Mouse (Mus musculus) ES-Bruce4 (cell line): ENCODE measurements around the gene Tldc1. TPM values are rescaled to one million over a fixed set of nuclear protein-coding genes. Genes with fewer than 3 reads are reported as not detected.

Source experiments
- H3K27ac ChIP-seq: 2 replicates; pipeline ENCODE4 v1.5.1; 2012; ENCODE audit warnings: low read length, inconsistent platforms; ENCODE audit not compliant: insufficient read depth
- H3K27me3 ChIP-seq: 2 replicates; pipeline ENCODE4 v1.6.1; 2012; ENCODE audit warnings: mild to moderate bottlenecking, low read length, inconsistent platforms; ENCODE audit not compliant: control insufficient read depth, poor library complexity, insufficient read depth, severe bottlenecking
- H3K36me3 ChIP-seq: 2 replicates; pipeline ENCODE4 v1.6.1; 2012; ENCODE audit warnings: inconsistent platforms, mild to moderate bottlenecking, low read length, moderate library complexity; ENCODE audit not compliant: control insufficient read depth, poor library complexity, insufficient read depth, severe bottlenecking
- H3K4me1 ChIP-seq: one replicate; pipeline ENCODE4 v1.8.1; 2011; ENCODE audit warnings: low read length; ENCODE audit not compliant: control insufficient read depth, insufficient read depth
- H3K4me3 ChIP-seq: 2 replicates; pipeline ENCODE4 v1.5.1; 2011; ENCODE audit warnings: low read depth, mild to moderate bottlenecking, low read length
- H3K9ac ChIP-seq: 2 replicates; pipeline ENCODE4 v1.6.1; 2012; ENCODE audit warnings: low read depth, mild to moderate bottlenecking, inconsistent platforms; ENCODE audit not compliant: poor library complexity, severe bottlenecking
- H3K9me3 ChIP-seq: replicated peaks from 2 replicates; pipeline ENCODE4 v1.6.1; 2012; ENCODE audit warnings: mild to moderate bottlenecking, low read length, inconsistent platforms; ENCODE audit not compliant: control insufficient read depth, poor library complexity, insufficient read depth, severe bottlenecking
- CTCF ChIP-seq: IDR thresholded peaks from one replicate; pipeline ENCODE4 v1.8.1; 2011; ENCODE audit warnings: low read depth, low read length
- EP300 ChIP-seq: IDR thresholded peaks from 2 replicates; pipeline ENCODE4 v1.6.1; 2011; ENCODE audit warnings: low read depth, low read length; ENCODE audit not compliant: insufficient read depth
- POLR2A ChIP-seq: IDR thresholded peaks from one replicate; pipeline ENCODE4 v1.8.1; 2011; ENCODE audit warnings: low read length; ENCODE audit not compliant: insufficient read depth
- polyA plus RNA-seq: library from polyadenylated mRNA; stranded (reverse); fragments of >200 nt; gene quantifications from 2 replicates; pipeline ENCODE4 v1.2.4, GENCODE M21; 2011; ENCODE audit warnings: low read depth; ENCODE audit not compliant: missing spikeins, insufficient read depth, insufficient read length

The Tldc1 gene
- polyA plus RNA-seq, 1 experiment, result 15.5 TPM

GRCm38 (mm10) chr8:119716730-119717299 lies 61.4 kb downstream of the Tldc1 start:
- no peak overlapping the region for H3K4me3 ChIP-seq
- H3K4me1 ChIP-seq, result no peaks in the 10 kb centered on the region
- TF ChIP-seq CTCF (no peak), POLR2A (no peak), EP300 (no peak)
- H3K27ac ChIP-seq, result no peak overlapping the region
- no peaks in the 10 kb centered on the region for H3K9me3 ChIP-seq
- H3K27me3 ChIP-seq, result no peaks in the 10 kb centered on the region
- no peaks in the 10 kb centered on the region for H3K36me3 ChIP-seq
- no peak overlapping the region for H3K9ac ChIP-seq

- Histone ChIP-seq H3K9ac (no peak overlapping the region), H3K4me3 (no peak overlapping the region), H3K4me1 (no peaks in the 10 kb centered on the region), H3K27ac (no peak overlapping the region), H3K9me3 (no peaks in the 10 kb centered on the region), H3K36me3 (no peaks in the 10 kb centered on the region), H3K27me3 (no peaks in the 10 kb centered on the region)
- no peak for TF ChIP-seq EP300
- TF ChIP-seq CTCF, result no peak
- no peak for TF ChIP-seq POLR2A
These were observed 63.0 kb downstream of the Tldc1 start for GRCm38 (mm10) chr8:119715221-119715620.

GRCm38 (mm10) chr8:119713421-119713820 lies 64.8 kb downstream of the Tldc1 start:
- Histone ChIP-seq H3K36me3 (no peaks in the 10 kb centered on the region), H3K9ac (no peak overlapping the region), H3K4me3 (no peak overlapping the region), H3K27ac (no peak overlapping the region), H3K27me3 (no peaks in the 10 kb centered on the region), H3K9me3 (no peaks in the 10 kb centered on the region), H3K4me1 (peaks cover 3% of the 10 kb centered on the region)
- TF ChIP-seq CTCF (no peak), EP300 (no peak), POLR2A (no peak)

- Histone ChIP-seq H3K9ac (no peak overlapping the region), H3K27me3 (no peaks in the 10 kb centered on the region), H3K27ac (no peak overlapping the region), H3K4me1 (peaks cover 3% of the 10 kb centered on the region), H3K9me3 (no peaks in the 10 kb centered on the region), H3K36me3 (no peaks in the 10 kb centered on the region), H3K4me3 (no peak overlapping the region)
- TF ChIP-seq EP300 (no peak), CTCF (no peak), POLR2A (no peak)
These were observed 66.0 kb downstream of the Tldc1 start for GRCm38 (mm10) chr8:119712226-119712625.

Other genes starting within 250 kb of the Tldc1 start
- gene Mbtps1, start 219.7 kb downstream of the Tldc1 start, polyA plus RNA-seq, result 117 and 118 TPM in 2 replicates
- gene Hsdl1, start 203.2 kb downstream of the Tldc1 start, polyA plus RNA-seq, result 19.2 and 20.6 TPM in 2 replicates
- 0.28 TPM in 1 of 2 replicates, not detected in the other for gene Dnaaf1, start 203.2 kb downstream of the Tldc1 start, polyA plus RNA-seq
- gene Taf1c, start 173.2 kb downstream of the Tldc1 start, polyA plus RNA-seq, result 7.3 and 7.5 TPM in 2 replicates
- gene Adad2, start 165.7 kb downstream of the Tldc1 start, polyA plus RNA-seq, result 1.7 and 2.0 TPM in 2 replicates
- not detected in 2 replicates for gene Kcng4, start 142.7 kb downstream of the Tldc1 start, polyA plus RNA-seq
- gene Wfdc1, start 112.1 kb downstream of the Tldc1 start, polyA plus RNA-seq, result not detected in 2 replicates
- gene Atp2c2, start 78.4 kb downstream of the Tldc1 start, polyA plus RNA-seq, result 2.8 and 3.4 TPM in 2 replicates
- gene Cotl1, start 62.1 kb upstream of the Tldc1 start, polyA plus RNA-seq, result 106 and 111 TPM in 2 replicates
- gene Klhl36, start 83.8 kb upstream of the Tldc1 start, polyA plus RNA-seq, result 3.0 and 3.2 TPM in 2 replicates
- 322 and 385 TPM in 2 replicates for gene Usp10, start 131.9 kb upstream of the Tldc1 start, polyA plus RNA-seq
- gene Gm20388, start 132.4 kb upstream of the Tldc1 start, polyA plus RNA-seq, result 28.1 and 32.5 TPM in 2 replicates
- gene Crispld2, start 214.0 kb upstream of the Tldc1 start, polyA plus RNA-seq, result 0.84 and 1.3 TPM in 2 replicates